Mouse (Mus musculus) MEL (cell line): ENCODE measurements at regions not wholly inside any gene's neighbourhood (a gene's known extent, or its start where the extent isn't known, plus 50 kb on each side); places are given as distances from the start of the nearest gene placed in this dataset.

Experiments used
- CTCF ChIP-seq, 3 experiments: IDR thresholded peaks in 2 of 3; conservative IDR thresholded peaks in 1 of 3; 2 replicates each; pipeline ENCODE4 v1.5.1; 2011 to 2012; ENCODE audit warnings: low read length in 3 of 3, low read depth in 2 of 3, mild to moderate bottlenecking in 2 of 3, improper control_type of control experiment in 1 of 3, inconsistent platforms in 1 of 3, mixed read lengths in 1 of 3, moderate library complexity in 1 of 3; ENCODE audit not compliant: control insufficient read depth in 1 of 3, insufficient read depth in 1 of 3, poor library complexity in 1 of 3, severe bottlenecking in 1 of 3
- GATA1 ChIP-seq: IDR thresholded peaks from 2 replicates; pipeline ENCODE4 v1.6.1; 2011; ENCODE audit warnings: low read depth, low read length, improper control_type of control experiment
- HCFC1 ChIP-seq: IDR thresholded peaks from 2 replicates; pipeline ENCODE4 v1.6.1; 2012; ENCODE audit warnings: low read depth, mild to moderate bottlenecking, inconsistent platforms, low read length, improper control_type of control experiment, moderate library complexity
- MAX ChIP-seq: IDR thresholded peaks from 2 replicates; pipeline ENCODE4 v1.6.1; 2011; ENCODE audit warnings: low read length, improper control_type of control experiment
- MEF2A ChIP-seq: IDR thresholded peaks from 2 replicates; pipeline ENCODE4 v1.6.1; 2014; ENCODE audit warnings: low read depth, mild to moderate bottlenecking, inconsistent platforms, low read length, improper control_type of control experiment; ENCODE audit not compliant: poor library complexity, insufficient replicate concordance, severe bottlenecking; ENCODE audit errors: extremely low read depth
- NRF1 ChIP-seq: IDR thresholded peaks from 2 replicates; pipeline ENCODE4 v1.6.1; 2014; ENCODE audit warnings: low read depth, mild to moderate bottlenecking, inconsistent platforms, low read length, improper control_type of control experiment, moderate library complexity; ENCODE audit not compliant: poor library complexity, insufficient read depth, severe bottlenecking
- POLR2A ChIP-seq, 2 experiments: IDR thresholded peaks; 2 replicates each; pipeline ENCODE4 v1.6.1; 2011 to 2012; ENCODE audit warnings: low read length in 2 of 2, mild to moderate bottlenecking in 2 of 2, control low read depth in 1 of 2, improper control_type of control experiment in 1 of 2, low read depth in 1 of 2, moderate library complexity in 1 of 2; ENCODE audit not compliant: control insufficient read depth in 1 of 2, insufficient read depth in 1 of 2, poor library complexity in 1 of 2
- POLR2AphosphoS2 ChIP-seq: IDR thresholded peaks from 2 replicates; pipeline ENCODE4 v1.6.1; 2011; ENCODE audit warnings: low read length, improper control_type of control experiment
- RAD21 ChIP-seq: IDR thresholded peaks from 2 replicates; pipeline ENCODE4 v1.6.1; 2011; ENCODE audit warnings: mild to moderate bottlenecking, low read depth, low read length, improper control_type of control experiment
- SIN3A ChIP-seq: IDR thresholded peaks from 2 replicates; pipeline ENCODE4 v1.6.1; 2012; ENCODE audit warnings: low read length, improper control_type of control experiment, inconsistent platforms
- TCF12 ChIP-seq: IDR thresholded peaks from 2 replicates; pipeline ENCODE4 v1.6.1; 2014; ENCODE audit warnings: low read depth, mild to moderate bottlenecking, inconsistent platforms, low read length, improper control_type of control experiment, moderate library complexity
- USF1 ChIP-seq: IDR thresholded peaks from 2 replicates; pipeline ENCODE4 v1.6.1; 2014; ENCODE audit warnings: low read depth, mild to moderate bottlenecking, inconsistent platforms, low read length, improper control_type of control experiment, moderate library complexity
- USF2 ChIP-seq, 2 experiments: IDR thresholded peaks; 2 replicates each; pipeline ENCODE4 v1.6.1; 2011 to 2012; ENCODE audit warnings: improper control_type of control experiment in 2 of 2, low read length in 2 of 2, borderline replicate concordance in 1 of 2, inconsistent platforms in 1 of 2, low read depth in 1 of 2, mild to moderate bottlenecking in 1 of 2; ENCODE audit not compliant: insufficient read depth in 1 of 2
- ZC3H11A ChIP-seq: IDR thresholded peaks from 2 replicates; pipeline ENCODE4 v1.6.1; 2012; ENCODE audit warnings: low read depth, mild to moderate bottlenecking, inconsistent platforms, low read length, improper control_type of control experiment

DNA sequence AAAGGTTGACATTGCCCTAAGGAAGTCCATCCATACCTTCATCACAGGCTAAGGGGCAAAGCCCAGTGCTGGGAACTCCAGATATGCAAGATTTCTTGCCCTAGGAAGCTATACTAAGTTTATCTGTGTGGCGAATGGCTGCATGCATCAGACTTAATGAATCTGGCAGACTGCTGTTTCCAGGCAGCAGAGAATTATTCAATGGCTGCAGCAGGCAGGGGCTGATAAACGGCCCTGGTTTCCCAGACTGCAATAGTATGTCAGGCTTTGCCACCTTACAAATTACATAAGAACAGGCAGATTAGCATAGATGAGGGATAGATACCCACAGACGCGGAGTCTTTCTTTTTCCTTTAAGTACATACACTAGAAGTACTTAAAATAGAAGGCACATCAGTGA, 350.2 kb downstream of the Tmem114 start:
- no peak for TF ChIP-seq GATA1
- TF ChIP-seq CTCF (IDR thresholded peaks at IDR 0.05 in 2 of 3, conservative IDR thresholded peaks at IDR 0.05 in 1 of 3; ENCODE audit: control insufficient read depth in 1 of 3, insufficient read depth in 1 of 3, low read depth in 2 of 3, low read length in 3 of 3, poor library complexity in 1 of 3, severe bottlenecking in 1 of 3), result no peak
- TF ChIP-seq USF1, result no peak
- TF ChIP-seq POLR2A (IDR thresholded peaks at IDR 0.05; ENCODE audit: control insufficient read depth in 1 of 2, insufficient read depth in 1 of 2, low read depth in 1 of 2, low read length in 2 of 2, poor library complexity in 1 of 2), result no peak
- TF ChIP-seq MAX, result no peak
- no peak for TF ChIP-seq POLR2AphosphoS2
- TF ChIP-seq HCFC1, result no peak
- no peak for TF ChIP-seq SIN3A
- no peak for TF ChIP-seq ZC3H11A
- no peak for TF ChIP-seq MEF2A
- no peak for TF ChIP-seq RAD21
- TF ChIP-seq TCF12, result no peak
- no peak for TF ChIP-seq NRF1
- no peak for TF ChIP-seq USF2 (IDR thresholded peaks at IDR 0.05; ENCODE audit: borderline replicate concordance in 1 of 2, insufficient read depth in 1 of 2, low read depth in 1 of 2, low read length in 2 of 2)
